Mouse (Mus musculus): ENCODE measurements around the gene Arrdc4.

Arrdc4 gene

GRCm38 (mm10) chr7:68748761-68749635 lies at the start of gene Arrdc4:
Arrdc4 (minus strand) TSS chr7:68749241.
- CTCF ChIA-PET: no interaction called here

- CTCF ChIA-PET: no interaction called here
Measured at GRCm38 (mm10) chr7:68795578-68795977, 46.5 kb upstream of the Arrdc4 start.

- CTCF ChIA-PET: no interaction called here
Measured at GRCm38 (mm10) chr7:68788711-68789110, 39.7 kb upstream of the Arrdc4 start.

DNA sequence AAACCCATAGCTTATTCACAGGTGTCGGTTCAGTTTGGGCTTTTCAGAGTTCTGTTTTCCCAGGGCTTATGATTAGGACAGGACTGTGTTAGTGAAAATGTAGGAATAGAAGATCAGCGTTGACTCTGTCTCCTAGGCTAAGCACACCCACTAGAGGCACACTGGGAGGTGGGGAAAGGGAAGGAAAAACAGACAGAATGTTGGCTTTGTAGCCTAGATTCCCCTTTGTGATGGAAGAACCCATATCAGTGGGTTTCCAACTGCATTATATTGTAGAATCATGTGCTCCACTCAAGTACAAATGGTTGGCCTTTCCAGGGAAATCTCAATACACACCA lies 22.7 kb upstream of the Arrdc4 start:
- CTCF ChIA-PET: no interaction called here

- CTCF ChIA-PET: no interaction called here
Measured at GRCm38 (mm10) chr7:68770894-68771756, 22.1 kb upstream of the Arrdc4 start.

DNA sequence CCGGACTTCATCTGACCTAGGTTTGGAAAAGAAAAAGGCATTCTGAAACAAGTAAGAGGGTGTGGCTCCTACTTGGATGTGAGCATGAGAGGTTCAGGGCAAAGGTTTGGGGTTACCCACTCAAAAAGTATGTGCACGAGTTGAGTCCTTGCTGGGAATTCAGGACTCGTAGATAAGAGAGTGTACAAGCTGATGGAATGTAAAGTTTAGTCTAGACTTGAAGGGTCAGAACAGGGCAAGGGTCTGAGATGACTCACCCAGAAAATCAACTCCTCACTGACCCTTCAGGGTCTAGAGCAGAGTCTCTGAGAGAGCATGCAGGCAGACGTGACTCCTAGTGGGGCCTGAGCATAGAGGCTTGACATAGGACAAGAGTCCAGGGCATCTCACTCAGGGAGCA lies 16.9 kb upstream of the Arrdc4 start:
- CTCF ChIA-PET: no interaction called here

DNA sequence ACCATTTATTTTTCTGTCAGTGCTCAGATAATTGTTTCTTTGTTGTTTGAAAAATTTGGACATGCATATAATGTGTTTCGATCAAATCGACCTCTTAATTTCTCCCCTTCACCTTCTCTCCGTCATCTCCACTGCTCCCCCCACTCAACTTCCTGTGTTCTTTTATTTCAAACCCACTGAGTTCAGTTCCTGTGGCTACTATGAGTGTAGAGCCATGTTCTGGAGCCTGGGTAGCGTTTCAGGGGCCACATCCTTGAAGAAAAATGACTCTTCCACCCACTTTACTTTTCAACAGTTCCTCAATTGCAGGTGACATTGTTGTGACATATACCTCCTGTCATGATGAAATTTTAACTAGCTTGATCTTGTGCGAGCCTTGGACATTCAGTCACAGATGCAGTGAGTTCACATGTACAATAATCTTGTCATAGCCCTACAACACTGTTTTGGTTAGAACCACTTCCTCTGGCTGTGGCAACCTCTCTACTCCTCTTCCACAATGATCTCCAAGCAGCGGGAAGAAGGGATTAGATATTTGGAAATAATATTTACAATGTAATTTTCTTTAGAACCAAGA lies 10.2 kb upstream of the Arrdc4 start:
- CTCF ChIA-PET: no interaction called here

DNA sequence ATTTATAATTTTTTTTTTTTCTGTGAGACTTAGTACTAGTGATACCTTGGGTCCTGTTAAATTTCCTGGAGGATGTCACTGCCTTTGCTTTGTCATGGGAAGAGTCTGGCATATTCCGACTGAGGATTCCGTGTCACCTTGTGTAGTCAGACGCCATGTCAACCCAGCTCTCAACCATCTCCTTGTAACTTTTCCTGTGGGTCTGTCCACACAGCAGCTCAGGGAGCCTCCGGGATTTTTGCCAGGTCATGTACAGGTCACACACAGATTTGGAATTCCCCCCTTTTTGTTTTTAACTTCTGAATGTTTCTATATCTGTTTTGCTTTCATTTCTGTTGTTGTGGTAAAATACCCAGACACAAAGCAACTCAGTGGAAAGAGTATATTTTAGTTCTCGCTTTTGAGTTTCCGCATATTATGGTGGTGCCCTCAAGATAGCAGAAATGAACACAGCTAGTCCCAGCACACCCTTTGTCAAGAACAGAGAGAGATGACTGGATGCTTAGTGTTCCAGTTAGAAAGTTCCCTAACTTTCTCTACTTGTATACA lies 7.7 kb upstream of the Arrdc4 start:
- CTCF ChIA-PET: no interaction called here

DNA sequence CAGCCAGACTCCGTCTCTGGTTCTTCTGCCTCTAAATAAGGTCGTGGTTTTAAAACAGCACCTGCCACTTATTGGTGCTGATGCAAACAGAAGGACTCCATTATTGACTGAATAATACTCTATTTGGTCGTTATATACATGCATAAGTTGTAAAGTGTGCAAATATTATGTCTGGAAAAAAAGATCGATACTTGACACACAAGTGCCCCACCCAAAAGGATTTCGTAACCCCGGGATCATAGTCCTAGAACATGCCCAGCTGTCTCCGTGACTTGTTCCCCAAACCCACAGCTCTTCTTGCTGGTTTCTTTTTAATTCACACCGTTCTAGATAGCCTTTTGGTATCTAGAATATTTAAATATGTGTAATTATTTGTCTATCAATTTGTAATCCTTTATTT lies 878 bp upstream of the Arrdc4 start:
- CTCF ChIA-PET: no interaction called here

- CTCF ChIA-PET: no interaction called here
Measured at GRCm38 (mm10) chr7:68748361-68748760, 680 bp downstream of the Arrdc4 start.

- CTCF ChIA-PET: no interaction called here
Measured at GRCm38 (mm10) chr7:68744616-68745015, 4.4 kb downstream of the Arrdc4 start.

DNA sequence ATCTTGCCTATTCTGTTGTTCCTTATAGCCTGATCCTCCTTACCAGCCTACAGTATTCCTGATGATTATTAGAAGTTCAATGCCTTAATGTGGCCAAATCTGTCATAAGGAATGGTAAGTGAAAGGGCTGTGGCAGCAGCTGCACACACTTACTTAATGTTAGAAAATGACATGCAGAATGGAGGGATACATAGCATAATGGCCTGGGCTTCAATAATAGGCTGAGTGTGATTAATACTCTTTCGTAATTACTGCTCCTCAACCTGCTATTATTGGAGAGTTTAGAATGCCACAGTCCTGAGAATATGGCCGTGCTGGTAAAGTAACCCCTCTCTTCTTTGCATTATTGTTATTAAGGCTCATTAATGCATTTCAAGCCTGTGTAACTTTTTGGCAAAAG lies 4.8 kb downstream of the Arrdc4 start:
- CTCF ChIA-PET: no interaction called here

- CTCF ChIA-PET: no interaction called here
Measured at GRCm38 (mm10) chr7:68740763-68741162, 8.3 kb downstream of the Arrdc4 start.

DNA sequence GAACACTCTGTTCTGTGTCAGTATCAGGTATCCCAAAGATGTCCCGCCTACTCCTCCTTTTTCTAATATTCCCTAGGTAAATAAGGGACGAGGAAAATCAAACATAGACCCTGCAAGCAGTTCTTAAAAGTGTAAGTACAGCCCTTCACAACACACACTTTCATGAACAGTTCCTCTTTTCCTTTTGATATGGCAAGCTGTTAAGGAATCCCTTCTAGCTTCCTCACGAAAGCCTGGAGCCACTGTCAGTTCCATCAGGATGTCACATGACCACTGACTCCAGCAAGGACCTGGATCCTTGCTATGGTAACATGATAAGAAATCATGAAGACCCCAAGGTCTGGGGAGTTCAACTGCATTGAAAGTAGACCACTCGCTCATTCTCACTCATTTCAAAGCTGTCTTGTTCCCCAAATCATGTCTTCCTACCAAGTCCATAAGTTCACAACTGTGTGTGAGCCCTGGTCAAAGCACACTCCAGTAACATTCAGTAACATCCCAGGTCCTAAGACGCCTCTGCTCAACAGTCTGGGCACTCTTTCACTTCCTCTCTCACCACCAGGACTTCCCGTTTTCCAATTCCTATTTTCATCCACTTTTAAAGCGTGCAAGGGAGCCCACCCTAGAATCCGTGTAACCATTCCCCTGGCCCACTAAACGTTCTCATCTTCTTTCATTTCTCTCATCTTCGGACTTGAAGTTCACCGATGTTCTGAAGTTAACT lies 10.2 kb downstream of the Arrdc4 start:
- CTCF ChIA-PET: no interaction called here

DNA sequence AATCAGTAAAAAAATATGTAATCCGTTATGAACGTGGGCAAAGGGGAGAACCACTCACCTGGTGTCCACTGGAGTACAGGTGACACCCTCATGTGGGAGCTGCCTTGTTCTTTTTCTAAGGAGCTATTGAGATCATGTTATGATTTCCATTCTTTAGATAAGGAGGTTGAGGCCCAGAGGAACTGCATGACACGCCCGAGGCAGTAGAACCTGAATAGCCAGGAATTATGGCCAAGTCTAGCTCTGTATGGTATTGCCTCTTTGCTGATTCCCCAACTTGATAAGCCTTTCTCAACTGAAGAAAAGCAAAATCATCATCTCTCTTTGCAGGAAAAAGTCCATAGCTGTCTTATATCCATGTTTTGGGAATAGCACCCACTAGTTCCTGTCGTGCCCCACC lies 22.7 kb downstream of the Arrdc4 start:
- CTCF ChIA-PET: no interaction called here

DNA sequence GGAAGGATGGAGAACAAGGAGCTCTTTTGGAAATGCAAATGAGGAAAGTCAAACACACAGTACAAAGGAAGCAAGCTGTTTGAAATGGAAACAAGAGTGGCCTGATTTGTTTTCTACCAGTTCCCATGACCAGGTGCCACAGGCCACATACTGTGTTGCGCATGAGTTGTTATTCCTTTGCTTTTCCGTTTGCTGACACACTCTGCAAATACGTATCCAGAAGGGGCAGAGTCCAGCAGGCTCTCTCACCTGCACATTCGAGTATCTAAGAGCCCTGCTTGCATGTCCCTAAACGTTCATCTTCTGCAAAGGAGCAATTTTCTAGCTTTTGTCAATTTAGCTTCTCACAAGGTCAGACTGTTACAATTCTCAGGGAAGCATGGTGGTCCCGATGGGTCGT lies 24.3 kb downstream of the Arrdc4 start:
- CTCF ChIA-PET: no interaction called here

DNA sequence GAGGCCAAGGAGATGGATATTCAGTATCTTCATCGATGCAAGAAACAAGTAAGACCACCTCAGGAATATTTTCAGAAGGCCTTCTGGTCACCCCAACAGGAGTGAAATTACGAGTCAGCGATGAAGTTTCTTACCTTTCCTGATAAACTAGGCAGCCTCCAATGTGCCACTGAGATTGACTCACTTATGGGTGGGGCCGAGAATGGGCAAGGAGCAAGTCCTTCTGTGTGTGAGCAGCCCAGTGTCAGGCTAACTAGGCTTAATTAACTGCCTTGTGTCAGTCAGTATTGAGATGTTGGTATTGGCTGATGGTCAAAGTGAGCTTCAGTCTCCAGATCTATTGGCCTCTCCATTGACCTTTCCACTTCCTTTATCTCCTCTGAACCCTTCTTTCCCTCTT lies 27.5 kb downstream of the Arrdc4 start:
- CTCF ChIA-PET: no interaction called here

- CTCF ChIA-PET: no interaction called here
Measured at GRCm38 (mm10) chr7:68717988-68718387, 31.1 kb downstream of the Arrdc4 start.

DNA sequence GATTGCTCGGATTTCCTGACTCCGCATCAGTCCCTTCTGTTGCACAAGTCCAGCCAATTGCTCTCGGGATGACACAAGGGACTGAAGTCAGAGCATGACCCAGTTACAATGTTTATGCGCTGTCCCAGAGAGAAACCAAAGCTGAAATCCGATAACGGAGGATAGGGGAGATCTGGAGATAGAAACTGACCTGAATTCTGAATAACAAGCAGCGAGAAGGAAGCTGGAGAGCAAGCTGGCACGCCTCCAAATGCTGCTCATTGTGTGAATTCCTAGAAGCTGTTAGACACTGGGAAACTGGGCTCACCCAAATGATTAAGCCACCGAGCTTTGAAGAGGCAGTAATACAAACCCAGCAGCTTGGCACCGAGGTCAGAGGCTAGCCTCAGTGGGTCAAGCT lies 31.5 kb downstream of the Arrdc4 start:
- CTCF ChIA-PET: no interaction called here

DNA sequence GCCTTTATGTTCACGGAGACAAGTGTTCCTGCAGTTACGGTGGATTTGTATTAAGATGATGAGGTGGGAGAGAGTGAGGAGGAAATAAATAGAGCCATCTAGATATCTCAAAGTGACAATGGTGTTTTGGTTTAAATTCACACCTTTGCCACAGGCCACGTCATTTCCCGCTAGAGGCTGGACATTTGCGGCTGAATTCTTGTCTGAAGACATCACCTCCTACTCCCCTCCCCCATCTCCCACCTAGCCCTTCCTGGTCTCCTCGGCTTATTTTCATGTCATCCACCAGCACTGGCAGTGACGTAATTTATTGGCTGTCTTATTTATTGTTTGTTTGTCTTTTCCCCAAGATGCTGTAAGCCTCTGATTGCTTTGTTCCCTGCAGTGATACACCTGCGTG lies 32.1 kb downstream of the Arrdc4 start:
- CTCF ChIA-PET: no interaction called here

DNA sequence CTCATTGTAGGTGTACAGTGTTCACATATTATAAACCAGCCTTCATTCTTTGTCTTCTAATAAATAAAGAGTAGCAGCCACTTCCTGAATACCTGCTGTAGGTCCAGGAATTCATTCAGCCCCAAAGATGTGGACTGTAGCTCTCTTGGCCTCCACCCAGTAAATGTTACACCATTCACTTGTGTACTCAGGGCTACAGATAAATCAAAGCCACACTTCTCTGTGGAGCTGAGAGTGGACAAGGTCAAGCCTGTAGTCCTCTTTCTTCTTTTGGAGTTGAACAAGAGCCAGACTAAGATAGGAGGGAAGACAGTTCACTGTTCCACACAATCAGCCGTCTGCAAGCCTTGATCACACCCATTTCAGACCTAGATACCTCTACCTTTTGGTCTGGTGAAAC lies 36.1 kb downstream of the Arrdc4 start:
- CTCF ChIA-PET: no interaction called here

DNA sequence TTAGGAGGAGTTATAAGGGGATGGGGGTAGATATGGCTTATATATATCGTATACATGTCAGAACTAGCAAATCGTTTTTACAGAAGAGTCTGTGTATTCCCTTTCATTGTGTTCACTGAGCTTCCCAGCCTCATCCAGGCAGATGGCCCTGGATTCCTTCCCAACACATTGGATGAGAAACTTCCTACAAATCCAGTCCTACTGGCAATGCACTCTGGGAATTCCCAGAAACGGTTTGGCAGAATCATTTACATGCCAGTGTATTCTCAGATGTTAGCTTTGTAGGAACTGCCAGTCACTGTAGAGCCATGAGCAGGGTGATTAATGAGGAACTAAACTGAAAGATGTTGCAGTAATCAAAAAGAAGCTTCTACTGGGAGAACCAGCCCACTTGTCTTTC lies 36.6 kb downstream of the Arrdc4 start:
- CTCF ChIA-PET: no interaction called here

GRCm38 (mm10) chr7:68709319-68709573 lies 39.8 kb downstream of the Arrdc4 start:
- CTCF ChIA-PET: no interaction called here
